Mouse (Mus musculus): ENCODE measurements around the gene Adamts13.

DNA sequence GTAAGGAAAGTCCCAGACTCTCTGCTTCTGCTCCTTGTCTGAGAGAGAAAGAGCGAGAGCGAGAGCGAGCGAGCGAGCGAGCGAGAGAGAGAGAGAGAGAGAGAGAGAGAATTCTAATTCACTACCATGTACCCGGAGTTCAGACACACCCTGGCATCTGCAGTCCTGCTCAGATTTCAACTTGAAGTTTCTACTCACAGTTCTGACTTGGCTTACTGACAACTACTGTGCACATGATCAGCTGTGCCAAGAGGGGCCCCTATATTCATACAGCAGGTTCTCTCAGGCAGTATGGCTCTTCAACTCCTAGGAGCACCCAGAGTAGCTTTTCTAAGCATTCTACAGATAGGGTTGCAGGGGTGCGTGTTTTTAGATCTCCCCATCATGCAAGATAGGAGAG, 86.0 kb downstream of the Adamts13 start:
- TF ChIP-seq CTCF (IDR thresholded peaks at IDR 0.05; ENCODE audit: insufficient read depth, low read depth, low read length) (no peak), POLR2A (IDR thresholded peaks at IDR 0.05; ENCODE audit: insufficient read depth, low read depth, low read length) (no peak)

Data from olfactory bulb, adult 2 months (tissue).